In the genomic region with DNA sequence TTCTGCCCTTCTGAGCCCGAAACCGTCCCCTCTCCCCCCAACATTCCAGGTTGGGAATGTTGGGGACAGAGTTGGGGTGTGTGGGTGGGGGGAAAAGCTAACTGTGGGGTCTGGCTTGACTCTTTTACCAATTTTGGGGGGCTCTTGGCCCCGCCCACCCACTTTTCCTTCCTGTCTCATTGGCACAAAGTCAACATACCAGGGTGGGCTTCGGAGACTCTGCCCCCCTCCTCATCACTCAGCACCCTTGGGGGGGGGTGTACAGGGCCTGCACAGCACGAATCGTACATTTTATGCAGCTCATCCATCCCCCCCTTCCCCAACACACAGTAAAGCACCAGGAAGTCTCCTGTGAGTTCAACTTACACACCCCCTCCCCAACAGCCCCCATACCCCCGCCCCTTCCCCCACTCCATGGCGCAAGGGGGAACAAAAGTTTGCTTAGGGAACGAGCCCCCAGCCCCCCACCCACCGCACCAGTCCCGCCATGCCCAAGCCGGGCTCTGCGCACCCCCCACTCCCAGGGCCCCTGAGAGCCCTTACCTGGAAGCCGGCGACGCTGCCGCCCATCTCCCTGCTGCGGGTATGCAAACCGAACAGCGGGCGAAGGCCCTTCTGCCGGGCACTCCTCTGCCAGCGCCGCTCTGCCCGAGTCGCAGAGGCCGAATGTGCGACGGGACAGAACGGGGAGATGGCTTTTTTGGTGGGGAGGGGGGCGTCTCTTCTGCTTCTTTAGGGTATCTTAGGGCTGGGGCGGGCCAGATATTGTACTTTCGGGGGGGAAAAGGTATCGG, we compare ENCODE assay signal across 9 mouse cellular contexts. TPM values are rescaled to one million over a fixed set of nuclear protein-coding genes. Genes with fewer than 3 reads are reported as not detected.
DNase-seq lines count a peak whose midpoint lies in the region; ATAC-seq lines count a peak whose summit lies in the region.
"Had no signal": no experiment of that assay in that cellular context is flagged by ENCODE, and none has a peak within 500 bp of the region (broad histone marks: within the 10 kb centered on the region; RNA-seq: fewer than 3 reads in every experiment).

No protein-coding gene starts in this region.

- peaks cover 97% of the 10 kb centered on the region for H3K27me3 ChIP-seq in lung, embryonic 15.5 days
- H3K27me3 ChIP-seq in forebrain, embryonic 12.5 days = peaks cover 95% of the 10 kb centered on the region
- H3K27me3 ChIP-seq in intestine, embryonic 16.5 days (replicated peaks; ENCODE audit: control insufficient read depth, insufficient read depth, low read length) = peaks cover 61% of the 10 kb centered on the region
- H3K27me3 ChIP-seq in neural tube, embryonic 14.5 days (ENCODE audit: control insufficient read depth, insufficient read depth, low read length) = peaks cover 58% of the 10 kb centered on the region

- whole genome bisulfite sequencing in lung, embryonic 15.5 days = 1% methylated on average over 34 of the region's 34 CpGs
- 1% methylated on average over 33 of the region's 34 CpGs for WGBS in forebrain, embryonic 12.5 days
- 1% methylated on average over 34 of the region's 34 CpGs for WGBS in intestine, embryonic 16.5 days
- 0% methylated on average over 29 of the region's 34 CpGs for WGBS in neural tube, embryonic 14.5 days

- ATAC-seq in lung, embryonic 15.5 days (ENCODE audit: borderline replicate concordance, extremely low read depth, low FRiP score, low TSS enrichment) = no peak; the same call in 1 of the 2 replicates
- ATAC-seq in forebrain, embryonic 12.5 days (ENCODE audit: low FRiP score) = no peak
- no peak for ATAC-seq in intestine, embryonic 16.5 days
- no peak for ATAC-seq in neural tube, embryonic 14.5 days (ENCODE audit: low read depth)

- peaks cover 37% of the 10 kb centered on the region for H3K4me1 ChIP-seq in lung, embryonic 15.5 days
- H3K4me1 ChIP-seq in forebrain, embryonic 12.5 days = peaks cover 36% of the 10 kb centered on the region
- H3K4me1 ChIP-seq in intestine, embryonic 16.5 days (ENCODE audit: control insufficient read depth, insufficient read depth, low read length) = peaks cover 17% of the 10 kb centered on the region
- H3K4me1 ChIP-seq in neural tube, embryonic 14.5 days (ENCODE audit: control insufficient read depth, insufficient read depth, low read length) = 0 out of 2 replicates have a peak, but pooled peaks cover 11% of the 10 kb centered on the region

- peak overlapping the region; percentile 76 for H3K4me2 ChIP-seq in lung, embryonic 15.5 days
- H3K4me2 ChIP-seq in forebrain, embryonic 12.5 days = peak overlapping the region; percentile 57
- peak overlapping the region; percentile 76 for H3K4me2 ChIP-seq in intestine, embryonic 16.5 days (ENCODE audit: low read depth, low read length)
- H3K4me2 ChIP-seq in neural tube, embryonic 14.5 days (ENCODE audit: low read depth, low read length) = peak overlapping the region; percentile 44

- H3K36me3 ChIP-seq in lung, embryonic 15.5 days = peaks cover 9% of the 10 kb centered on the region
- H3K36me3 ChIP-seq in forebrain, embryonic 12.5 days (replicated peaks) = no peaks in the 10 kb centered on the region
- no peaks in the 10 kb centered on the region for H3K36me3 ChIP-seq in intestine, embryonic 16.5 days (ENCODE audit: control insufficient read depth, insufficient read depth, low read length)
- H3K36me3 ChIP-seq in neural tube, embryonic 14.5 days (ENCODE audit: control insufficient read depth, insufficient read depth, low read length) = no peaks in the 10 kb centered on the region

- DNase-seq in lung, postnatal 25 days (ENCODE audit: low spot score) = no peak
- DNase-seq in layer of hippocampus, postnatal 10 days (ENCODE audit: low spot score in 2 of 2) = no peak
- no peak for DNase-seq in gastrocnemius, postnatal 36 days
- DNase-seq: adrenal gland, adult 2 months had no signal

- H3K9me3 ChIP-seq in lung, embryonic 15.5 days = no peaks in the 10 kb centered on the region
- no peaks in the 10 kb centered on the region for H3K9me3 ChIP-seq in forebrain, embryonic 12.5 days
- H3K9me3 ChIP-seq in intestine, embryonic 16.5 days (ENCODE audit: control insufficient read depth, low read length) = no peaks in the 10 kb centered on the region
- no peaks in the 10 kb centered on the region for H3K9me3 ChIP-seq in neural tube, embryonic 14.5 days (ENCODE audit: control insufficient read depth, low read length)

- peak overlapping the region; percentile 90 for H3K27ac ChIP-seq in lung, embryonic 15.5 days
- 0 out of 2 replicates have a peak overlapping the region, but pooled peaks have one; percentile 8 for H3K27ac ChIP-seq in forebrain, embryonic 12.5 days
- H3K27ac ChIP-seq in intestine, embryonic 16.5 days (ENCODE audit: low read length) = peak overlapping the region; percentile 80
- H3K27ac ChIP-seq in neural tube, embryonic 14.5 days (ENCODE audit: low read depth, low read length) = no peak overlapping the region

- peak overlapping the region; percentile 51 for H3K9ac ChIP-seq in lung, embryonic 15.5 days
- peak overlapping the region; percentile 48; the same call in 1 of the 2 replicates for H3K9ac ChIP-seq in forebrain, embryonic 12.5 days
- peak overlapping the region; percentile 73 for H3K9ac ChIP-seq in intestine, embryonic 16.5 days (ENCODE audit: low read depth, low read length)
- H3K9ac ChIP-seq in neural tube, embryonic 14.5 days (replicated peaks; ENCODE audit: low read depth, low read length) = peak overlapping the region; percentile 39

- intact Hi-C loops in gastrocnemius, postnatal 36 days (cut with DNase I) = no loop called here

- peak overlapping the region; percentile 46 for H3K4me3 ChIP-seq in lung, embryonic 15.5 days
- peak overlapping the region; percentile 44 for H3K4me3 ChIP-seq in forebrain, embryonic 12.5 days (replicated peaks)
- H3K4me3 ChIP-seq in intestine, embryonic 16.5 days (ENCODE audit: low read length) = peak overlapping the region; percentile 52
- peak overlapping the region; percentile 23 for H3K4me3 ChIP-seq in neural tube, embryonic 14.5 days (ENCODE audit: low read depth, low read length)

RNA-seq across cellular contexts. Expression of gene Igf2, which starts 8.6 kb away (rescaled TPM):
- 536 and 550 TPM in 2 replicates for polyA plus RNA-seq in lung, embryonic 15.5 days (2015; fragmentation: Nextera tagmentation; extraction: Ambion mirVana)
- 94.7 and 122 TPM in 2 replicates for polyA plus RNA-seq in forebrain, embryonic 12.5 days (2016; fragmentation: Nextera tagmentation; extraction: Ambion mirVana)
- 757 and 778 TPM in 2 replicates for polyA plus RNA-seq in intestine, embryonic 16.5 days (2015; fragmentation: Nextera tagmentation; extraction: Ambion mirVana)
- polyA plus RNA-seq in neural tube, embryonic 14.5 days (2014; fragmentation: Nextera tagmentation; extraction: Ambion mirVana) = 24.6 and 171 TPM in 2 replicates
- total RNA-seq in layer of hippocampus, postnatal 10 days (2021) = 100 to 1,000 TPM; 209 to 223 TPM
- 10 to 100 TPM; 87.0 to 98.1 TPM for total RNA-seq in gastrocnemius, postnatal 36 days (2021)

RNA-seq across cellular contexts. Expression of gene Gm49394, which starts 11.7 kb away (rescaled TPM):
- polyA plus RNA-seq in lung, embryonic 15.5 days (2015; fragmentation: Nextera tagmentation; extraction: Ambion mirVana) = 0.06 and 0.08 TPM in 2 replicates
- not detected in 2 replicates for polyA plus RNA-seq in forebrain, embryonic 12.5 days (2016; fragmentation: Nextera tagmentation; extraction: Ambion mirVana)
- 1.1 and 1.9 TPM in 2 replicates for polyA plus RNA-seq in intestine, embryonic 16.5 days (2015; fragmentation: Nextera tagmentation; extraction: Ambion mirVana)
- polyA plus RNA-seq in neural tube, embryonic 14.5 days (2014; fragmentation: Nextera tagmentation; extraction: Ambion mirVana) = not detected in 2 replicates
- total RNA-seq in layer of hippocampus, postnatal 10 days (2021) = under 1 TPM; 0.11 to 0.51 TPM
- total RNA-seq in gastrocnemius, postnatal 36 days (2021) = under 1 TPM in 1 of 2 experiments, not detected in 1; 0.17 TPM
- total RNA-seq: adrenal gland, adult 2 months had no signal
- polyA plus RNA-seq: adrenal gland, adult 2 months; gonadal fat pad, adult 2 months had no signal
